Mouse (Mus musculus): ENCODE measurements around the gene Actr8. TPM values are rescaled to one million over a fixed set of nuclear protein-coding genes. Genes with fewer than 3 reads are reported as not detected.

The Actr8 gene
- polyA plus RNA-seq, 2 experiments: 11.3 to 17.3 TPM

GRCm38 (mm10) chr14:29994976-29995375 lies 16.8 kb downstream of the Actr8 start:
- peaks cover 26% of the 10 kb centered on the region for H3K36me3 ChIP-seq (replicated peaks; ENCODE audit: control insufficient read depth, insufficient read depth, low read depth)
- 82% methylated on average over 4 of the region's 4 CpGs for whole genome bisulfite sequencing (ENCODE audit: insufficient replicate concordance)
- no peak overlapping the region for H3K9ac ChIP-seq (replicated peaks)
- H3K27ac ChIP-seq: no peak overlapping the region
- ATAC-seq (ENCODE audit: insufficient read depth): no peak
- peaks cover 0 to 18% of the 10 kb centered on the region in 2 experiments; a peak in 2 of 4 replicates for H3K4me1 ChIP-seq (replicated peaks; ENCODE audit: control insufficient read depth in 2 of 2, insufficient read depth in 2 of 2, low read length in 1 of 2)
- no peaks in the 10 kb centered on the region for H3K9me3 ChIP-seq (ENCODE audit: control insufficient read depth, low read length)
- TF ChIP-seq EP300 (IDR thresholded peaks at IDR 0.05; ENCODE audit: low read depth) (no peak), CTCF (IDR thresholded peaks at IDR 0.05; ENCODE audit: low read depth) (no peak)
- no peak overlapping the region for H3K4me3 ChIP-seq (ENCODE audit: insufficient read depth in 1 of 2, low read depth in 2 of 2, low read length in 2 of 2)
- H3K4me2 ChIP-seq (ENCODE audit: low read depth): no peak overlapping the region
- no peak for DNase-seq (ENCODE audit: low read depth in 3 of 3, low spot score in 3 of 3)
- no peaks in the 10 kb centered on the region for H3K27me3 ChIP-seq (ENCODE audit: control insufficient read depth, insufficient read depth, low read length)

- no peaks in the 10 kb centered on the region for H3K27me3 ChIP-seq (ENCODE audit: control insufficient read depth, insufficient read depth, low read length)
- H3K9me3 ChIP-seq (ENCODE audit: control insufficient read depth, low read length): no peaks in the 10 kb centered on the region
- DNase-seq (ENCODE audit: low read depth in 3 of 3, low spot score in 3 of 3) (peak; percentile 22 to 31 (median 28)), ATAC-seq (ENCODE audit: insufficient read depth) (peak; percentile 85)
- peaks cover 18% of the 10 kb centered on the region for H3K36me3 ChIP-seq (replicated peaks; ENCODE audit: control insufficient read depth, insufficient read depth, low read depth)
- H3K4me3 ChIP-seq (ENCODE audit: insufficient read depth in 1 of 2, low read depth in 2 of 2, low read length in 2 of 2): no peak overlapping the region
- peak overlapping the region; percentile 41; the same call in 1 of the 2 replicates for H3K27ac ChIP-seq
- no peak overlapping the region for H3K4me2 ChIP-seq (ENCODE audit: low read depth)
- 78% methylated on average over 11 of the region's 11 CpGs for WGBS (ENCODE audit: insufficient replicate concordance)
- TF ChIP-seq EP300 (IDR thresholded peaks at IDR 0.05; ENCODE audit: low read depth): no peak
- no peak for TF ChIP-seq CTCF (IDR thresholded peaks at IDR 0.05; ENCODE audit: low read depth)
- no peak overlapping the region for H3K9ac ChIP-seq (replicated peaks)
- peaks cover 0 to 21% of the 10 kb centered on the region in 2 experiments; a peak in 2 of 4 replicates for H3K4me1 ChIP-seq (replicated peaks; ENCODE audit: control insufficient read depth in 2 of 2, insufficient read depth in 2 of 2, low read length in 1 of 2)
Measured at GRCm38 (mm10) chr14:29996000-29996751, 18.0 kb downstream of the Actr8 start.

GRCm38 (mm10) chr14:29997345-29997744 lies 19.2 kb downstream of the Actr8 start:
- Histone ChIP-seq H3K4me3 (ENCODE audit: insufficient read depth in 1 of 2, low read depth in 2 of 2, low read length in 2 of 2) (no peak overlapping the region), H3K9ac (replicated peaks) (no peak overlapping the region), H3K9me3 (ENCODE audit: control insufficient read depth, low read length) (no peaks in the 10 kb centered on the region), H3K4me1 (replicated peaks; ENCODE audit: control insufficient read depth in 2 of 2, insufficient read depth in 2 of 2, low read length in 1 of 2) (peaks cover 0 to 21% of the 10 kb centered on the region in 2 experiments; a peak in 2 of 4 replicates), H3K4me2 (ENCODE audit: low read depth) (no peak overlapping the region), H3K36me3 (replicated peaks; ENCODE audit: control insufficient read depth, insufficient read depth, low read depth) (peaks cover 16% of the 10 kb centered on the region), H3K27me3 (ENCODE audit: control insufficient read depth, insufficient read depth, low read length) (no peaks in the 10 kb centered on the region), H3K27ac (no peak overlapping the region)
- TF ChIP-seq EP300 (IDR thresholded peaks at IDR 0.05; ENCODE audit: low read depth) (no peak), CTCF (IDR thresholded peaks at IDR 0.05; ENCODE audit: low read depth) (no peak)
- ATAC-seq (ENCODE audit: insufficient read depth) (no peak), DNase-seq (ENCODE audit: low read depth in 3 of 3, low spot score in 3 of 3) (no peak)

GRCm38 (mm10) chr14:29998747-29999474 lies 20.8 kb downstream of the Actr8 start:
- H3K9me3 ChIP-seq (ENCODE audit: control insufficient read depth, low read length): no peaks in the 10 kb centered on the region
- no peak for DNase-seq (ENCODE audit: low read depth in 3 of 3, low spot score in 3 of 3)
- TF ChIP-seq CTCF (IDR thresholded peaks at IDR 0.05; ENCODE audit: low read depth): no peak
- no peak for ATAC-seq (ENCODE audit: insufficient read depth)
- peaks cover 0 to 21% of the 10 kb centered on the region in 2 experiments; a peak in 2 of 4 replicates for H3K4me1 ChIP-seq (replicated peaks; ENCODE audit: control insufficient read depth in 2 of 2, insufficient read depth in 2 of 2, low read length in 1 of 2)
- WGBS (ENCODE audit: insufficient replicate concordance): 72% methylated on average over 13 of the region's 13 CpGs
- H3K4me2 ChIP-seq (ENCODE audit: low read depth): no peak overlapping the region
- H3K27me3 ChIP-seq (ENCODE audit: control insufficient read depth, insufficient read depth, low read length): no peaks in the 10 kb centered on the region
- H3K9ac ChIP-seq (replicated peaks): no peak overlapping the region
- no peak overlapping the region for H3K4me3 ChIP-seq (ENCODE audit: insufficient read depth in 1 of 2, low read depth in 2 of 2, low read length in 2 of 2)
- H3K36me3 ChIP-seq (replicated peaks; ENCODE audit: control insufficient read depth, insufficient read depth, low read depth): peaks cover 8% of the 10 kb centered on the region
- H3K27ac ChIP-seq: no peak overlapping the region

- Histone ChIP-seq H3K9ac (replicated peaks) (no peak overlapping the region), H3K27me3 (ENCODE audit: control insufficient read depth, insufficient read depth, low read length) (no peaks in the 10 kb centered on the region), H3K4me2 (ENCODE audit: low read depth) (no peak overlapping the region), H3K27ac (no peak overlapping the region), H3K4me1 (replicated peaks; ENCODE audit: control insufficient read depth in 2 of 2, insufficient read depth in 2 of 2, low read length in 1 of 2) (peaks cover 0 to 21% of the 10 kb centered on the region in 2 experiments; a peak in 2 of 4 replicates), H3K9me3 (ENCODE audit: control insufficient read depth, low read length) (no peaks in the 10 kb centered on the region), H3K4me3 (ENCODE audit: insufficient read depth in 1 of 2, low read depth in 2 of 2, low read length in 2 of 2) (no peak overlapping the region), H3K36me3 (replicated peaks; ENCODE audit: control insufficient read depth, insufficient read depth, low read depth) (peaks cover 3% of the 10 kb centered on the region)
- TF ChIP-seq CTCF (IDR thresholded peaks at IDR 0.05; ENCODE audit: low read depth) (no peak), EP300 (IDR thresholded peaks at IDR 0.05; ENCODE audit: low read depth) (no peak)
- 55% methylated on average over 3 of the region's 3 CpGs for WGBS (ENCODE audit: insufficient replicate concordance)
- DNase-seq (ENCODE audit: low read depth in 3 of 3, low spot score in 3 of 3) (no peak), ATAC-seq (ENCODE audit: insufficient read depth) (no peak)
Measured at GRCm38 (mm10) chr14:29999475-29999811, 21.3 kb downstream of the Actr8 start.

Data from liver, embryonic 14.5 days (tissue).